Mouse (Mus musculus): ENCODE data around the gene Hsd17b13. TPM values are rescaled to one million over a fixed set of nuclear protein-coding genes. Genes with fewer than 3 reads are reported as not detected.

The Hsd17b13 gene
- polyA plus RNA-seq, 1 experiment from 2014 or later, result 459 TPM

- no peaks in the 10 kb centered on the region for H3K9me3 ChIP-seq (ENCODE audit: low read length)
- no peak overlapping the region for H3K4me2 ChIP-seq (ENCODE audit: low read depth, low read length)
- 31% methylated on average over 4 of the region's 4 CpGs for WGBS (ENCODE audit: insufficient replicate concordance)
- no peak overlapping the region for H3K9ac ChIP-seq (replicated peaks)
- no peak overlapping the region for H3K4me3 ChIP-seq (ENCODE audit: low read depth, low read length)
- DNase-seq, result no peak
- H3K4me1 ChIP-seq (ENCODE audit: insufficient read depth), result 0 out of 2 replicates have a peak, but pooled peaks cover 2% of the 10 kb centered on the region
- H3K27me3 ChIP-seq (ENCODE audit: insufficient read depth, low read length), result peaks cover 8% of the 10 kb centered on the region; the same call in 1 of the 2 replicates
- H3K36me3 ChIP-seq (replicated peaks; ENCODE audit: insufficient read depth, low read length), result no peaks in the 10 kb centered on the region
- TF ChIP-seq CTCF (IDR thresholded peaks at IDR 0.05; ENCODE audit: low read depth) (no peak), EP300 (IDR thresholded peaks at IDR 0.05; ENCODE audit: low read depth) (no peak)
- ATAC-seq, result no peak
- H3K27ac ChIP-seq (ENCODE audit: low read depth), result no peak overlapping the region
These were observed 64.1 kb downstream of the Hsd17b13 start for GRCm38 (mm10) chr5:103913150-103913549.

GRCm38 (mm10) chr5:103911555-103911954, 65.7 kb downstream of the Hsd17b13 start:
- H3K36me3 ChIP-seq (replicated peaks; ENCODE audit: insufficient read depth, low read length), result no peaks in the 10 kb centered on the region
- ATAC-seq (no peak), DNase-seq (no peak)
- no peak overlapping the region for H3K27ac ChIP-seq (ENCODE audit: low read depth)
- 76% methylated on average over 5 of the region's 5 CpGs for WGBS (ENCODE audit: insufficient replicate concordance)
- no peak overlapping the region for H3K9ac ChIP-seq (replicated peaks)
- H3K4me3 ChIP-seq (ENCODE audit: low read depth, low read length), result 0 out of 2 replicates have a peak overlapping the region, but pooled peaks have one; percentile 84
- H3K27me3 ChIP-seq (ENCODE audit: insufficient read depth, low read length), result peaks cover 8% of the 10 kb centered on the region; the same call in 1 of the 2 replicates
- no peaks in the 10 kb centered on the region for H3K9me3 ChIP-seq (ENCODE audit: low read length)
- TF ChIP-seq EP300 (IDR thresholded peaks at IDR 0.05; ENCODE audit: low read depth), result no peak
- no peak for TF ChIP-seq CTCF (IDR thresholded peaks at IDR 0.05; ENCODE audit: low read depth)
- 0 out of 2 replicates have a peak, but pooled peaks cover 2% of the 10 kb centered on the region for H3K4me1 ChIP-seq (ENCODE audit: insufficient read depth)
- H3K4me2 ChIP-seq (ENCODE audit: low read depth, low read length), result peak overlapping the region; percentile 98

DNA sequence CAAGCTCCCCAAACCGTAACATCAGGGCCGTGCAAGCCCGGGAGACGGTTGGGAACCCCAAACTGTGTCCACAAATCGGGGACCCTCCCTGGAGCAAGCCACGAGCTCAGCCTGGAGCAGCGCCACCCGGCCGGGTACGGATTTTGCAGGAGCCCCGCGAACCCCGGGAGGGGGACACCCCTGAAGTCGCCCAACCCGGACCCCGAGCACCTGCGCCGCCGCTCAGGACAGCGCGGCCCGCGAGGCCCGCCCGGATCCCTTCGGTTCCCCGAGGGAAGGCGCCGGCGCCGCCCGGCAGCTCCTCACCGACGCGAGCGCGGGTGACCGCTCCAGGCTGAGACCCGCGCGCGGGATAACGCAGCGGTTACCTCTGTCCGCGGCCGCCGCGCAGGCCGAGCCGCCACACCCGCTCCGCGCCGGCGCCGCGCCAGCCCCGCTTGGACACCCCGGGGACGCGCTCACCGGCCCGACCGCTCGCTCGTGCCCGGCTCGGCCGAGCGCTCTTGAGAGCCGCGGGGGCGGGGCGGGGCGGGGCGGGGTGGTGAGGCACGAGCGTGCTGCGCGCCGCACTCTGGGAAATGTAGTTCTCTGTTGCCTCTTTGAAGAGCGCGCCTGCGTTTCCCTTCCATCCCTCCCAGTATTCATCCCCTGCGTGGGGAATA, 66.3 kb downstream of the Hsd17b13 start, which contains the start of gene Klhl8:
Klhl8 (minus strand) TSS at position 512 of the 662 bp plus-strand sequence.
- TF ChIP-seq CTCF (IDR thresholded peaks at IDR 0.05; ENCODE audit: low read depth), result no peak
- no peak for TF ChIP-seq EP300 (IDR thresholded peaks at IDR 0.05; ENCODE audit: low read depth)
- peak within 1 kb of the TSS; percentile 84 for H3K4me3 ChIP-seq (ENCODE audit: low read depth, low read length)
- H3K27me3 ChIP-seq (ENCODE audit: insufficient read depth, low read length), result peaks cover 8% of the 10 kb centered on the region; the same call in 1 of the 2 replicates
- peak within 1 kb of the TSS; percentile 80 for H3K9ac ChIP-seq (replicated peaks)
- peak within 1 kb of the TSS; percentile 98 for H3K4me2 ChIP-seq (ENCODE audit: low read depth, low read length)
- H3K9me3 ChIP-seq (ENCODE audit: low read length), result no peaks in the 10 kb centered on the region
- WGBS (ENCODE audit: insufficient replicate concordance), result under 1% methylated on average over 59 of the region's 86 CpGs
- H3K4me1 ChIP-seq (ENCODE audit: insufficient read depth), result 0 out of 2 replicates have a peak, but pooled peaks cover 2% of the 10 kb centered on the region
- no peaks in the 10 kb centered on the region for H3K36me3 ChIP-seq (replicated peaks; ENCODE audit: insufficient read depth, low read length)
- ATAC-seq (peak; percentile 99), DNase-seq (peak; percentile 91)
- 0 out of 2 replicates have a peak within 1 kb of the TSS, but pooled peaks have one; percentile 44 for H3K27ac ChIP-seq (ENCODE audit: low read depth)

- H3K36me3 ChIP-seq (replicated peaks; ENCODE audit: insufficient read depth, low read length), result no peaks in the 10 kb centered on the region
- no peak overlapping the region for H3K27ac ChIP-seq (ENCODE audit: low read depth)
- H3K27me3 ChIP-seq (ENCODE audit: insufficient read depth, low read length), result peaks cover 8% of the 10 kb centered on the region; the same call in 1 of the 2 replicates
- H3K9me3 ChIP-seq (ENCODE audit: low read length), result no peaks in the 10 kb centered on the region
- ATAC-seq (no peak), DNase-seq (no peak)
- WGBS (ENCODE audit: insufficient replicate concordance), result 21% methylated on average over 7 of the region's 9 CpGs
- H3K4me3 ChIP-seq (ENCODE audit: low read depth, low read length), result peak overlapping the region; percentile 84; the same call in 1 of the 2 replicates
- 0 out of 2 replicates have a peak, but pooled peaks cover 2% of the 10 kb centered on the region for H3K4me1 ChIP-seq (ENCODE audit: insufficient read depth)
- TF ChIP-seq CTCF (IDR thresholded peaks at IDR 0.05; ENCODE audit: low read depth) (no peak), EP300 (IDR thresholded peaks at IDR 0.05; ENCODE audit: low read depth) (no peak)
- H3K9ac ChIP-seq (replicated peaks), result no peak overlapping the region
- H3K4me2 ChIP-seq (ENCODE audit: low read depth, low read length), result peak overlapping the region; percentile 98
These were observed 67.1 kb downstream of the Hsd17b13 start for GRCm38 (mm10) chr5:103910156-103910555.

- H3K9ac ChIP-seq (replicated peaks), result no peak overlapping the region
- 65% methylated on average over 3 of the region's 3 CpGs for WGBS (ENCODE audit: insufficient replicate concordance)
- TF ChIP-seq CTCF (IDR thresholded peaks at IDR 0.05; ENCODE audit: low read depth) (no peak), EP300 (IDR thresholded peaks at IDR 0.05; ENCODE audit: low read depth) (no peak)
- peaks cover 8% of the 10 kb centered on the region; the same call in 1 of the 2 replicates for H3K27me3 ChIP-seq (ENCODE audit: insufficient read depth, low read length)
- H3K36me3 ChIP-seq (replicated peaks; ENCODE audit: insufficient read depth, low read length), result no peaks in the 10 kb centered on the region
- no peak overlapping the region for H3K27ac ChIP-seq (ENCODE audit: low read depth)
- ATAC-seq (no peak), DNase-seq (no peak)
- H3K4me2 ChIP-seq (ENCODE audit: low read depth, low read length), result no peak overlapping the region
- H3K4me1 ChIP-seq (ENCODE audit: insufficient read depth), result 0 out of 2 replicates have a peak, but pooled peaks cover 2% of the 10 kb centered on the region
- H3K9me3 ChIP-seq (ENCODE audit: low read length), result no peaks in the 10 kb centered on the region
- H3K4me3 ChIP-seq (ENCODE audit: low read depth, low read length), result no peak overlapping the region
These were observed 67.7 kb downstream of the Hsd17b13 start for GRCm38 (mm10) chr5:103909466-103909865.

DNA sequence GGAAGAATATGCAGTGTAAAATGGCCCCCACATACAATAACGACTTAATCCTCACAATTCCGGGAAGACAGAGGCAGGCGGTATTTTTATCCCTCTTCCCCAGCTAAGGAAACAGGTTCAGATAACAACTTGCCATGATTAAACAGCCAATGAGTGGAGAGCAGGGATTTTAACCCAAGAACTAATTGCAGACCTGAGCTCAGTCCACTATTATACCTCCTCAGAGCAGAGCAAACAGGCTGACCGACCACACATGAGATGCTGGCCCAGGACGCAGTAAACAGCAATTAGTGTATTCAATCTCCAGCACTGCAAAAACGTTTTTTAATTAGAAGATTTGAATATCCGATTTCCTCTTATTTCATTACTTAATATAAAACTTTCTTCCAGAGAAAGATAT, 68.4 kb downstream of the Hsd17b13 start:
- WGBS (ENCODE audit: insufficient replicate concordance), result 58% methylated on average over 7 of the region's 7 CpGs
- no peaks in the 10 kb centered on the region for H3K9me3 ChIP-seq (ENCODE audit: low read length)
- 0 out of 2 replicates have a peak, but pooled peaks cover 2% of the 10 kb centered on the region for H3K4me1 ChIP-seq (ENCODE audit: insufficient read depth)
- TF ChIP-seq EP300 (IDR thresholded peaks at IDR 0.05; ENCODE audit: low read depth) (no peak), CTCF (IDR thresholded peaks at IDR 0.05; ENCODE audit: low read depth) (no peak)
- H3K4me2 ChIP-seq (ENCODE audit: low read depth, low read length), result no peak overlapping the region
- no peaks in the 10 kb centered on the region for H3K36me3 ChIP-seq (replicated peaks; ENCODE audit: insufficient read depth, low read length)
- ATAC-seq (no peak), DNase-seq (no peak)
- no peak overlapping the region for H3K4me3 ChIP-seq (ENCODE audit: low read depth, low read length)
- H3K27me3 ChIP-seq (ENCODE audit: insufficient read depth, low read length), result peaks cover 8% of the 10 kb centered on the region; the same call in 1 of the 2 replicates
- no peak overlapping the region for H3K9ac ChIP-seq (replicated peaks)
- H3K27ac ChIP-seq (ENCODE audit: low read depth), result no peak overlapping the region; the same call in 1 of the 2 replicates
